Mouse (Mus musculus) liver, embryonic 14.5 days (tissue): ENCODE results near the gene Tmx2.

Experiments used
- CTCF ChIP-seq: IDR thresholded peaks from 2 replicates; pipeline ENCODE4 v1.5.1; 2016; ENCODE audit warnings: antibody characterized with exemption, low read depth, control low read depth
- EP300 ChIP-seq: IDR thresholded peaks from 2 replicates; pipeline ENCODE4 v1.6.1; 2016; ENCODE audit warnings: antibody characterized with exemption, low read depth

- TF ChIP-seq CTCF, result no peak
- TF ChIP-seq EP300, result peak; percentile 79
Observed at GRCm38 (mm10) chr2:84682605-84683183, 3.8 kb upstream of the Tmx2 start.
